Mouse (Mus musculus) right cerebral cortex, postnatal 14 days (tissue): ENCODE measurements around the gene Cwc25.

Source experiments
- DNase-seq: peaks from one replicate; pipeline ENCODE4 v3.0.0; 2022

The Cwc25 gene

DNA sequence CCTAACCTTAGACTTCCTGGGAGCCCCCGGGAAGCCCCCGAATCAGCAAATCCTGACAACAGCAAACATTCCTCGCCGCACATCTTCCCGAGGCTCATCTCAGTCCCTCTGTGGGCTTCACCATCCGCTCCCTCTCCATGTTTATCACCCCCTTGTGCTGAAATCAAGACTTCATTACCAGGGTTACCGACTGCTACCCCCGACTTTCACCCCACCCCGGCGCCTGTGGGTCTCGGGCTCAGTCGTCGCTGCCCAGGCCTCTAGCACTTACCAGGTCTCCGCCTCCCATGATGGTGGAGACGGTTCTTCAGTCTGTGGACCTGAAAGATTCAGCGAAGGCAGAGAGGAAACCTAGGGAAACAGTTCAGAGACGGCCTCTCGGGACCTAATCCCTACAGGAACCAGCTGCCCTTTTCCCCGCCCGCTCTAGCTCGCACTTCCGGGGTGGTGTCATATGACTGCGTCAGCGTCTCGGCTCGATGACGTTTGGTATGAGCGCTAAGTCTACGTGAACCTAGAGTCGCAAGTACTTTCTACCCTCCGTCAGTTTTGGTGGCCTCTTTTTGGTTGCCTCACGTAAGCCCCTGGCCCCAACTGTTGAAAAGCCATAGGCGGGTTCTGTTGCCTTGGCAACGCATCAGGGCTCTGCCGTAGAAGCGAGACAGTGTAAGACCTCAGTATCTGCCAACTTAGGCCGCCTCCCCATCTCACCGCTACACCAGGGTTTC is at the start of gene Cwc25:
TSS of gene Cwc25 (minus strand) at position 403 of the 728 bp plus-strand sequence.
- peak; percentile 93 for DNase-seq

DNA sequence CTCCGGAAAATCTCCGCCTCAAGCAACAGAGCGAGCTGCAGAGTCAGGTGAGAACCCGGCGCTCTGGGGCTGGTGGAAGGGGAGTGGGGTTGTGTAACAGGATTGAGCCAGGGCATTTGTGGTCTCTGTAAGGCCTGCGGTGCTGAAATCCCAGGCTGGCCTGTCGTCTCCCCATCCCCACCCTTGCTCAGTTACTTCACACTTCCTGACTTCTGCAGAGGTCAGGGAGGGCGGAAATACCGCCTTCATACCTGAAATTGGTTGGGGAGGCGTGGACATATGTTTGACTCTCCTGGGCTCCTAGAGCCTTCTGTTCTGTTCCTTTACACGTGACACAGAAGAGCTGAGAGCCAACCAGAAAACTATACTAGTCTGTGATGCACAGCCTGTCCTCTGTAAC is 49.4 kb upstream of the Cwc25 start:
- DNase-seq, result no peak

DNA sequence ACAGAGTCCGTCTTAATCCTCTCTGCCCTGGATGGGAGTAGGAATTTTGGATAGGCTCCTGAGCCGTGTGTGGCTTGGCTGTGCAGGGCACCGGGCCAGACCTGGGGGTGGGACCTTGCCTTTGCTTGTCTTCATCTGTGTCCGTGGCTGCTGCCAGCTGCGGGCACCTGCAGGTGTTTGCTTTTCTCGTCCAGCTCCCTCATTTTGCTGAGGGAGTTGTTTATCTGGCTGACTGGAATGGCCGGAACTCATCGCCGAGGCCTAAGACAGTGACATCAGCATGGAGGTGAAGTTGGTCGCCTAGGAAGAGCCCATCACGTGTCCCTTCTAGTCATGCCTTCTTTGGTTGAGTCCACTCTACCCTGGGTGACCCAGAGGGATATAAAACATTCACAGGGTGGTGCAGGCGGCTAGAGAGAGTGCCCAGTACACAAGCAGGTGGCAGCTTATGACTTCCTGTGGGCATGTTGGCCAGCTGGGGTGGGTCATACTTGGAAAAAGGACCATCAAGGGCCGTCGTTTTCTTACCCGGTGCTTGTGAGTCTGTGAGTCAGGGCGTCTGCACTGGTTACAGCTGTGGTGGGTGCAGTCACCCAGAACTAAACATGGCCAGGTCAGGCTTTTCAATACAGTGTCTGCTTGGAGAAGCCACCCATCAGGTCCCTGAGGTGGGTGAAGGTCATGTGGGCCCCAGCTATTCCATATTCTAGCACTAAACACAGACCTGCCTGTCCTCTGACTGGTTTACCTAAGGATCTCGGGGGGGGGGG is 47.6 kb upstream of the Cwc25 start:
- no peak for DNase-seq

DNA sequence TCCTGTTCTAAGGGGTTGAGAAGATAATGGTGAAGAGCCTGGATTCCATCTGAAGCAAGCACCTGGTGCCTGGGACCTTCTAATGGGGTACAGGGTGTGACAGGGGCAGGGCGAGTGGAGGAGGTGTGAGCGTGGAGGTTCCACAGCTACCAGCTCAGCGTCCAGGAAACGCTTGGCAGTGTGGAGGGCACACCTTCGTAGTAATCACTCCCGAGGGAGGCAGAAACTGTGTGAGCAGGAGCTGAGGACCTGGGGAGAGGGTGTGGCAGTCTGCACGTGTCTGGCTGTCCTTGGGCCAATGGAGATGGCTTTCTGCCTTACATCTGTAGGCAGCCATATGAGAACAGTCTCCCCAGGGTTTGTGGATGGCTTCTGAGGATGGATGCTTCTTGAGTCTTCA is 46.7 kb upstream of the Cwc25 start:
- no peak for DNase-seq

DNA sequence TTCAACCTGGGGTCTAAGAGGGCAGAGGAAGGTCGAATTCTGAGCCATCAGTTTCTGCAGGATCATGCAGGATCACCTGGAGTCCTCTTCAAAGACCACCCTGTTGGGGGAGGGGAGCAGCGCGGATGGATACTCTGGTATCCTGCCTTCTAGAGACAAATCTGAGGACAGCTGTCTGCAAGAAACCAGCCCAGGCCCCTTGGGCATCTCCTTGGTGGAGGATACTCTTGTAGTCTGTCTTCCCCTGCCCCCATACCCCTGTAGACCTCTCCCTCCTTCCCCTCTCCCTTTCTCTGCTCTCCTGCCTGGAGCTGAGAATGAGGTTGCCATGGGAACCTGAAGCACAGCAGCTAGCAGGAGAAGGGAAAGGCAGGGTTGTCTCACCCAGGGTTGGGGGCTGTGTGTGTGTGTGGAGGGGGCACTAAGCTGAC is 46.1 kb upstream of the Cwc25 start:
- DNase-seq, result no peak

DNA sequence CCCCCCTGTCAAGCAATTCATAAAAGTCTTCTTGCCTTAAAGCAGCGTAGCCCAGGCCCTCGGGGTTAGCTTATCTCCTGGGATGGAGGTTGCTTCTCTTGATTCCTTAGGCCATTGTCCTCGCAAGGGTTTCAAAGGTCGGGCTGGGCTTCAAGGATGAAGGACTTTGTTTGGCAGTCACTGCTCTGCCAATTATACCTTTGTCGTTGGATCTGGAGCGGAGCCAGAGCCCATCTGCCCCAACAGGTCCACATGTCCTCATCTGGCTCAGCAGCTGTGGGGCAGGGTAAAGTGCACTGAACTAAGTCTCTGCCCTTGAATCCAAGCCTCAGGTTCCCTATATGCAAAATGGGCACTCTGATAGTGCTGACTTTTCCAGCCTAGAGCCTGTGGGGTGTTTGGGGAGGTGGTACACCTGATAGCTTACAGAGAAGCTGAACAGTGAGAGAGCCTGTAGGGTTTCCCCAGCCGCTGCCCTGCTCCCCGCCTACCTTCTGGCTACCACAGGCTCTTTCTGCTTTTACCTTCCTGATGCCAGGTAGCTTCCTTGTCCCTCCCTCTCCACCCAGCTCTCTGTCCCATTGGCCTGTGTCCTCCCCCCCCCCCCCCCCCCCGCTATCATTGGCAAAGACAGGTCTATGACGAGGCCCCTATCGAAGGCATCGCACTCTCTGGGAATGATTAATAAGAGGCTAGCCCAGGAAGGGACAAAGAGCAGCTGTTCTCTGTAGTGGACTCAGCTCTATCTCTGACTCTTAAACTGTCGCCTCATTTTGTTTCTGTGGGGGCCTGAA is 45.4 kb upstream of the Cwc25 start:
- DNase-seq, result no peak

DNA sequence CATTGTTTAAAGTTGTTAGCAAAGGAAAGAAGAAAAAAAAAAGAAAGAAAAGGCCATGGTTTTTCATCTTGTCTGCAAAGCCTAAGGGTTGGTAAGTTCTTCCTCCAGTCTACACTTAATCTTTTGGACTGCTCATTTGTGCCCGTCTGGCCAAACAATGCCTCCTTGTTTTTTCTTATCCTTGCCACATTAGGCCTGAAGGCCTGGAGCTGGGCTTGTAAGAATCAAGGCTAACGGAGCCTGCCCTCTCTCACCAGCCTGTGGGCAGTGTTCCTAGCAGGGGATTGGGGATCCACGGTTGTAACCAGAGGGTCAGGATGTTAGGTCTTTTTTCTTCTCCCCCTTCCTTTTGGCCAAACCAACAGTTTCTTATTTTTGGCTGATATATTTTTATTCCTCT is 44.6 kb upstream of the Cwc25 start:
- DNase-seq, result no peak

DNA sequence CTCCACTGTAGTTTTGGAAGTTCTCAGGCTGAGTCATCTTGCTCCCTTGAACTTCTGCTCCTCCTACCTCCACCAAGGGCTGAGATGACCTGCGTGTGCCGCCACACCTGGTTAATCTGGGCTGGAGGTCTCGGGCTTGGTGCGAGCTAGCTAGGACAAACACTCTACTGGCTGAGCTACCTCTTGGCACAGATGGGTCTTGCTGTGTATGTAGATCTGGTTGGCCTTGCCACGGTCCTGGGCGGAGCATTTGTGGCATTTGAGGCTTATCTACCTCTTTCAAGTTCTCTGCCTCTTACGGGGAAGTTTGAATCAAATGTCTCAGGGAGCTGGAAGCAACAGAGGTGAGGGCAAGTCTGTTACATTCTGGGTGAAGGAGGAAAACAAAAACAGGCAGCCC is 44.0 kb upstream of the Cwc25 start:
- no peak for DNase-seq

DNA sequence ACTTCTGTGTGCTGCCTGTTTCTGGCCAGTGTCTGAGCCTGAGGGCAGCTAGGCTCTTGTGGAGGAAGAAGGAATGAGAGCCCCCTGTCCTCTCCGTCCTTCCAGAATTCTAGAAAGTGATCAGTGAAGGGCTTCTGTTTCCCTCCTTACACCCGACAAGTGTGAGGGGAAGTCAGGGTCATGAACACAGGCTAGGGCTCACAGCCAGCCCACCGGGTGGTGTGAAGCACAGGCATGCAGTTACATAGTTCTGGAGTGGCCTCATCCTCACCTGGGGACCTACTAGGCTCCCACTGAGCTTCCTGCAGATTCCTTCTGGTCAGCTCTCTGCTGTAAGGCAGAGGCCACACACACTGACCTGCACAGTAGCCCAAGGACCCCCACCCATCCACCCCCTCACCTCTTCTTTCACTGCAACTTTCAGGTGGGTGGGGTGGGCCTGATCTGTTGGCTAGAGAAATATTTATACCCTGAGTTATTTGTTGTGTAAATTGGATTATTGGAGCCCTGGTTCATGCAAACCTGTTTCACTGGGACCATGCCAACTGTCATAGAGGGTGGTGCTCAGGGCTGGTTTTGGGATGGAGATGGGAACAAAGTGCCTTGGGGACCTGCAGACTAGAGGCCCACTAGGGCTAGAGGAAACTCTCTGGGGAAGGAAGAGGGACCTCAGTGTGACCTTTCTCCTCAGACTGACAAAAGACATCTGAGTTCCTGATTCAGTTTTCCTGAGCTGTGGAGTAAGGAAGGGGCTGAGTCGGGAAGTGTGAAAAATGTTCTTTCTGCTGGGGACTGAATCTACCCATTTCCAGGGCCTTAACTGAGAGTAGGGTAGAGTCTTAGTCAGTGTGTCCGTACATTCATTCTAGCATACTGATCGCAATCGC is 43.1 kb upstream of the Cwc25 start:
- no peak for DNase-seq

DNA sequence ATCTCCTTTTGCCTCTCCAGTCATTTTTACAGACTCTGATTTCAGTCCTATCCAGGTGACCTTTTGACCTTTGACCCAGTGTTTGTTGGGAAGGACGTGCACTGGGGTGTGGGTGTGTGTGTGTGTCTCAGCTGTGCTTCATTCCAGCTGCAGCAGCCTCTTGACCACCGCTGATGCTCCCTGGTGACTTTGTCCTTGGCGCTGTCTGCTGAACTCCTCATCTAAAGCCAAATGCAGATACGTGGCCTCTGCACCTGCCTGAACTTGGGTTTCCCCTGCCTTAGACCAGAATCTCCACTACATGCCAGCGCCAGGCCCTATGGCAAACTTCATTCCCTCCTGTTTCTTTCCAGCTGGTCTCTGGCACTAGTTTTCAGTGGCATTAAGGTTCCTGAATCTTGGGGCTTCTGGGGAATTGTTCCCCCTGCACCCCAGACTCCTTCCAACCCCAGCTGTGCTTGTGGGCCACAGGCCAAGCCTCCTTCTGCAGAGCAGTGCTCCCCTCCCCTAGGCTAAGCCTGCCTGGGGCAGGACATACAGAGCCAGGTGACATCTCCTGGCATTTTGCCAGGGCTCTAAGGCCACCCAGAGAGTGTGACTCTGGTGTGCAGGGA is 42.4 kb upstream of the Cwc25 start:
- no peak for DNase-seq

DNA sequence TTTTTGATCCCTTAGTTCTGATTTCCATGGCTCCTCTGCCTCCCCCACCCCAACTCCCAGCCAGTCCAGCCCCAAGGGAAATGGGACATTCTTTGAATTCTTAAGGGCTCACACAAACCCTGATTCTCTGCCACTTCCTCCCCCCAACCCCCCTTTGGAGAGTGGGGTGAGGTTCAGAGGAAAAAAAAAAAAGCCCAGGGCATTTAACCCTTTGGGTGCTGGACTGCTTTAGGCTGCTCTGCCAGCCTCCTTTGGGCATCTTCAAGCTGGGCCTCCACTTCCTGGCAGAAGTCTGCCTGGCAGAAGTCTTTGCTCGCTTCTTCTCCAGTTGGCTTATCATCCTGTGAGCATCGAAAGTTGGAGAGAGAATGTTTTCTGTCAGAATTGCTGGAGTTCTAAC is 41.7 kb upstream of the Cwc25 start:
- no peak for DNase-seq

DNA sequence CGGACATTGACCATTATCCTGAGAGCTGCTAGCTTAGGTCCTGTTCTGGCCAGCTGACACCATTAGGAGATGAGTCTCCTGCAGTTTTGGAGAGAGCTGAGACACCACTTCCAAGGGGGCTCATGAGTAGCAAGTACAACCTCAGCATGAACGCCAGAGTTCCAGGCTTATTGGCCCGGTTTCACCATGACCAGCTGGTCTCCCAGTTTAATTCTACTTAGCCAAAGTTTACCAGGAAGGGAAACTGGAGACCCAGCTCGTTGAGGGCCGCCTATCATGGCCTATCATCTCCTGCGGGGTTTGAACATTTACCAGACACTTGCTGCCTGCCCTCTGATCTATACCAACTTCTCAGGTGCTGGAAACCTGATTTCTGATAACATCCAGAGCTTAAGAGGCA is 41.3 kb upstream of the Cwc25 start:
- no peak for DNase-seq

DNA sequence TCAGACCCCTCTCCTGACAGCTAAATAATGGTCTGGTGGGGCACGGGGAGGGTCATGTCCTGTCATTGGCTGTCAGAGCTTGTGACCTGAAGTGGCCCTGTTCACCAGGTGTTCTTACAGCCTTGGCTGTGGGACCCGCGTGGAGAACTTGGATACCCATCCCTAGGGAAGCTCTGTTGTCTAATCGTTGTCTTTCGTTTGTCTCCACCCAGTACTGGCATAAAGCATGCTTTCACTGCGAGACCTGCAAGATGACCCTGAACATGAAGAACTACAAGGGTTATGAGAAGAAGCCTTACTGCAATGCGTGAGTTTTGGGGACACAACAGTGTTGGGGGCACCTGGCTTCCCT is 40.2 kb upstream of the Cwc25 start:
- no peak for DNase-seq

DNA sequence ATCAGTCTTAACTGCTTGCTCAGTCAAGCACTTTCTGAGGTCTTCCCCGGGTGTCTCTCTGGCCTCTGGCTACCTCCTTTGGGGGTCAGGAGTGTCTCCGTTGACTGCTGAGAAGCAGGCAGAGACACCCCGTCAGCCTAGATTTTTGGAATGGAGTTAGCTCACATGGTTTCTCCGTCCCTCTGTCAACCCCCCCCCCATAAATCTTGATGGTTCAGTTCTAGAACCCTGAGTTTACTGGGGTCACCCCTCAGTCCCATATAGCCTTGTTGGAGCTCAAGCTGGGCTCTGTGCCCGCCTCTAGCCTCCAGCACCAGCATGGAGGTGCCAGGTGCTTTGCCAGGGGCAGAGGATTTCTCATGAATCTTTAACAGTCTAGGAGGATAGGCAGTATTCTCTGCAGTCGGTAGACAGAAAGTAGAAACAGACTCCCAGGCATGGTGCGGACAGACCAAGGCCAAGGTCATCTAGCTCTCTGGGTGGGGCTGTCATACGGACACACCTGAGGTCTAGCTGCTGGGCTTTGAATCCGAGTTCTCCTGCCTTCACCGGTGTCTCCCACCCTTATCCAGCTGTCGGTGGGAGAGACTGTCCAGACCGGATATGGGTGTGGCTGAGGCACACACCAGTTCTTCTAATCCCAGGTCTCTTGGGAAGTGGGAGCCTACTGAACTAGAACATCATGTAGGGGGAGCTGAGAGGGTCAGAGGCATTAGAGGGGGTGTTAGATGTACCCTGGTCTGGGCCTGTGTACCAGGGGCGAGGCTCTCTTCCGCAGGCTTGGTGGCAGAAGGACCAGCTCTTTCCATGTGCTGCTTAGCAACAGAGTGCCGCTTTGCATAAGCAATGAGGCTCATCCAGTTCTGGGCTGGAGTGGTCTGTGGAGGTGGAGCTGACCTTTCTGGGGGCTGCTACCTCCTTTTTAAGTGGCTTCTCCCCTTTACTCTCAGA is 39.6 kb upstream of the Cwc25 start:
- DNase-seq, result no peak

DNA sequence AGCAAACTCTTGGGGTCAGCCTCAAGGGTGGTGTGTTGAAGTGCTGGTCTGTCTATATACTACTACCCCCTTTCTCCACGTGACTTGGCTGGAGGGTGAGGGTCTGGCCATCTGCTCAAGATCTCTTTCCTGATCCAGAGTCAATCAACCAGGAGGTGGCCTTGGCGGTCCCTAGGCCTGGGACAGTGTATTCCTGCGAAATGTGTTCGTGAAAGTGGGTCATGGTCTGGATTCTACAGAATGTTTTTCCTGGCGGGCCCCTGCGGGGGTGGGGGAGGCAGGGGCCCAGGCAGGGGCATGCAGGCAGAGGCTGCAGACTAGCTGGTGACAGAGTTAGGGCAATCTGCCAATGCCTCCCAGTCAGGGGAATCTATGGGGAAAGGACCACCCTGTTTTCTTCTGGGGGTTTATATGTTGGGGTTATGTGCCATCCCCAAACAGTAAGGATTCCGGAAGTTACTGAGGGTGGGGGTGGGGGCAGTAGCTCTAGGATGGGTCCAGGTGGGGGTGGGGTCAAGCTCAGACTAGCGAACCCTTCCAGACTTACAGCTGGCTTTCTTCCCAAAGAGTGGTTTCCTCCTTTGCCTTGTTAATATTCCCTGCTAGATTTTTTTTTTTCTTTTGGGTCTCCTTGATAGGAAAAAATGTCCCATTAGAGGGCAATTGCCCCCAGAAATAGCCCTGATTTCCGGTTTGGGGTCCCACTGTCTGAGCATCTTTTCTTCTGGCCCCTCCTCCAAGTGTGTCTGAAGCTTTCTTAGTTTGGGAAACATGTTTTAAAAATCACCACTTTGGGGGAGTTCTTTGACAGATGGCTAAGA is 38.7 kb upstream of the Cwc25 start:
- no peak for DNase-seq

DNA sequence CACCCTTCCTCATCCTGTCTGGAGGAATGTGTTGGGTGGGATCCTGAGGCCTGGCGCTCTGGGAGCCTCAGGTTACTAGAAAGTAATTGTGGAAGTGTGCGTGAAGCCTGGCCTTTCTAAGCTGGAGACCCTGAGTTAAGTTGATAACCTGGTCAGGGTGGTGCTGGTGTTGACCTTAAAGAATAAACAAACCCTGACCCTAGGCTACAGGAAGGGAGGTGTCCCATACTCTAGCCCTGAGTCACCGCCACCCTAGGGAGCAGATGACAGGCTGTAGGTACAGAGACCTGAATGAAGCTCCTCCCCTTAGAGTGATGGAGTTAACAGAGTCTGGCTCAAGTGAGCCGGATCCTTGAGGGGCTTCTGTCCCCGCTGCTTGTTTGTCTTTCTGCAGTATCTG is 37.5 kb upstream of the Cwc25 start:
- no peak for DNase-seq

DNA sequence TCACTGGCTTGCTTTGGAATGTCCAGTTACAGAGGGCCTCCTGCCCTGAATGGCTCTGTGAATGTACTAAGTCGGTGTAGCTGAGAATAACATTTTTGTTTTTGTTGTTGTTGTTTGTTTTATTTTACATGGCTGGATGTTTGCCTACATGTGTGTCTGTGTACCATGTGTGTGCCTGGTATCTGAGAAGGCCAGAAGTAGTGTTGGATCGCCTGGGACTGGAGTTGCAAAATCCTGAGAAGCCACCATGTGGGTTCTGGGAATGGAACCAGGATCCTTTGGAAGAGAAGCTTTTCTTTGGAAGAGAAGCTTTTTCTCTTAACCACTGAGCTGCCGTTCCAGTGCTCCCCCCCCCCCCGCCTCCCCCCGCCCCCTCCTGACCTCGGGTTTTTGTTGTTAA is 36.1 kb upstream of the Cwc25 start:
- no peak for DNase-seq

DNA sequence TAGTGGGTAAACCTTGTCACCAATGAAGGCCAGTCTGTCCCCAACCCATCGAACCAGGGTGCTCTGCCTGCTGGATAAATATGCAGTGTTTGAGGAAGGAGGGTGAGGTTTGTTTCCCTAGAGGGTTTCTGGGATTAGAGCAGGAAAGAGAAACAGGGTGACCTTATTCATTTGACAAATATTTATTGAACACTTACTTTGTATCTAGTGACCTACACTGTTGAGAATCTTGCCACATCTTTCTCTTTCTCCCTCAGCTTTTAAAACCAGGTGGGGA is 35.8 kb upstream of the Cwc25 start:
- no peak for DNase-seq

DNA sequence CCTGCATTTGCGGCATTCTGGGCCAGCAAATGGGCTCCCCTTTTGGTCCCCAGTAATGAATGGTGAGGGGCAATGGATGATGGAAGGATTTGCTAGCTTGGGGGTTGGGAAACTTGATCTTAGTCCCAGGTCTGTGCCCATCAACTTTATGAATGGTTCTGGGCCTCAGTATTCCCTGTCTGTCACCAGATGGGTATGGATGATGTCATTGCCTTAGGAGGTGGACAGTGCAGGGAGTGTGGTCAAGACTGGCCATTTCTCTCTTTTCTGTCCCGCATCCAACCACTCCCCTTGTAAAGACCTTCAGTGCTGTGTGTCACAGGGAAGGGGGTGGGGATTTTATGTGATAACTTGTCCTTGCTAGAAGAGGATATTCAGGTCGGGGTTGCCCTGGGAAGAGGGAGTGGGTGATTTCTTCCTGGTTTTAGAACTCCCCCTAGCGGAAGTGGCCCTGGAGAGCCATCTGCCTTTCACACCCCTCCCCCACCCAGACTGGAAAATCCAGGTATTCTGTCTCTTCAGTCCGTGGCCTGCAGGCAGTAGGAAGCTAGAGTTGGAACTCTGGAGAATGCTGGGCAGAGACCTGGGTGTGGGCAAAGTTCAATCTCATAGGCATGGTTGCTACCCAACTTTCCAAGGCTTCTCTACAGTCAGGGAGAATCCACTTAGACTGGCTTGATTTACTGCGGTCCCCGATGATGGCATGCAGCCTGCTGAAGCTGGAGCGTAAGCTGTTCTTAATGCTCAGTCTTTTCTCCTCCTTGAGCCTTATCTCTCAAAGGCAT is 35.2 kb upstream of the Cwc25 start:
- DNase-seq, result peak; percentile 56
